Mouse (Mus musculus): ENCODE results near the gene Prr27.

The Prr27 gene

GRCm38 (mm10) chr5:87825386-87825785 is at the start of gene Prr27:
Prr27 (plus strand) TSS chr5:87825686.
- no peak for DNase-seq (ENCODE audit: extremely low read depth, low read depth, low spot score)

GRCm38 (mm10) chr5:87782731-87783130 is 42.8 kb upstream of the Prr27 start:
- DNase-seq (ENCODE audit: extremely low read depth, low read depth, low spot score), result no peak

GRCm38 (mm10) chr5:87807782-87808181 is 17.7 kb upstream of the Prr27 start, which contains the start of gene Csn1s2b:
Csn1s2b (plus strand) TSS chr5:87808082.
- no peak for DNase-seq (ENCODE audit: extremely low read depth, low read depth, low spot score)

GRCm38 (mm10) chr5:87809253-87809652 is 16.2 kb upstream of the Prr27 start:
- no peak for DNase-seq (ENCODE audit: extremely low read depth, low read depth, low spot score)

GRCm38 (mm10) chr5:87855136-87855716 is 29.7 kb downstream of the Prr27 start:
- DNase-seq (ENCODE audit: extremely low read depth, low read depth, low spot score), result no peak

- peak; percentile 91 for DNase-seq (ENCODE audit: extremely low read depth, low read depth, low spot score)
Measured at GRCm38 (mm10) chr5:87870084-87870483, 44.6 kb downstream of the Prr27 start.

- DNase-seq (ENCODE audit: extremely low read depth, low read depth, low spot score), result no peak
Measured at GRCm38 (mm10) chr5:87871423-87871822, 45.9 kb downstream of the Prr27 start.

GRCm38 (mm10) chr5:87884729-87885128 is 59.2 kb downstream of the Prr27 start, which contains the start of gene Odam:
Odam (plus strand) TSS chr5:87885029.
- DNase-seq (ENCODE audit: extremely low read depth, low read depth, low spot score), result no peak

Data from fat pad, adult 2 months (tissue).